Mouse (Mus musculus) liver, adult 2 months (tissue): Measurements from ENCODE around the gene Stx4a.

Experiments
- CTCF ChIP-seq: fragments of 200-500 bp; IDR thresholded peaks from 2 replicates; pipeline ENCODE4 v1.5.1; 2011; ENCODE audit warnings: low read depth, low read length, control low read depth
- POLR2A ChIP-seq: fragments of 200-500 bp; IDR thresholded peaks from 2 replicates; pipeline ENCODE4 v1.6.1; 2011; ENCODE audit warnings: low read length, control low read depth; ENCODE audit not compliant: insufficient read depth; ENCODE audit errors: extremely low read depth

DNA sequence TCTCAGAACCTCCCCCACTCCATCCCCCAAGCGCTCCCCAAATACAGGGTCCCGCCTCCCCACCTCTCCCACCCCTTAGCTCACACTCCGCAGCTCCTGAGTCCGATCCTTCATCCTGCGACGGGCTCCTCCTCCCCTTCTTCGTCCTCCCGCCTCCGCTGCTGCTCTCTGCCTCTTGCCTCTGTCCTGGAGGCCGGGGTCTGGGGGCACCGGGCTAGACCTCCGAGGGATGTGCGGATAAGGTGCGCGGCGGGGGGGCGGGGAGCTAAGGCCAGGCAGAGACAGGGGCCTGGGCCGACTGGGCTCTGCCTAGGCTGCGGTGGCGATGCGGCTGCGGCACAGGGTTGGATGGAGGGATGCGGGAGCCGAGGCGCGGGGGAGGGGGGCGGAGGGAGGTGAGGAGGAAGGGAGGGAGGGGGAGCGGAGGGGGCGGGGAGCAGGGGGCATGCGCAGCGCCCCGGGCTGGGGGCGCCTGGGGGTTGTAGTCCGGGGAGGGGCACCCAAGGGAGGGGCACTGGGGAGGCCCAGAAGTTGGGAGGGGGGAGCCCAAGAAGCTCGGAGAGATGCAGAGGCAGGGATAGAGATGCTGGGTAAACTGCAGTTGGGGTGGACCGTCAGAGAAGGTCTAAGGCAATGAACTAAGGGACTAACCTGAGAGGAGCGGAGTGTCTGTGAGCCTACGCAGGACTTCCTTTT is at the start of gene Stx4a, which contains the start of gene Stx1b:
- TF ChIP-seq CTCF = no peak
- TF ChIP-seq POLR2A = no peak
